Mouse (Mus musculus): ENCODE measurements around the gene Btbd2. TPM values are rescaled to one million over a fixed set of nuclear protein-coding genes. Genes with fewer than 3 reads are reported as not detected.

The Btbd2 gene
- polyA plus RNA-seq, 1 experiment = 22.1 TPM

DNA sequence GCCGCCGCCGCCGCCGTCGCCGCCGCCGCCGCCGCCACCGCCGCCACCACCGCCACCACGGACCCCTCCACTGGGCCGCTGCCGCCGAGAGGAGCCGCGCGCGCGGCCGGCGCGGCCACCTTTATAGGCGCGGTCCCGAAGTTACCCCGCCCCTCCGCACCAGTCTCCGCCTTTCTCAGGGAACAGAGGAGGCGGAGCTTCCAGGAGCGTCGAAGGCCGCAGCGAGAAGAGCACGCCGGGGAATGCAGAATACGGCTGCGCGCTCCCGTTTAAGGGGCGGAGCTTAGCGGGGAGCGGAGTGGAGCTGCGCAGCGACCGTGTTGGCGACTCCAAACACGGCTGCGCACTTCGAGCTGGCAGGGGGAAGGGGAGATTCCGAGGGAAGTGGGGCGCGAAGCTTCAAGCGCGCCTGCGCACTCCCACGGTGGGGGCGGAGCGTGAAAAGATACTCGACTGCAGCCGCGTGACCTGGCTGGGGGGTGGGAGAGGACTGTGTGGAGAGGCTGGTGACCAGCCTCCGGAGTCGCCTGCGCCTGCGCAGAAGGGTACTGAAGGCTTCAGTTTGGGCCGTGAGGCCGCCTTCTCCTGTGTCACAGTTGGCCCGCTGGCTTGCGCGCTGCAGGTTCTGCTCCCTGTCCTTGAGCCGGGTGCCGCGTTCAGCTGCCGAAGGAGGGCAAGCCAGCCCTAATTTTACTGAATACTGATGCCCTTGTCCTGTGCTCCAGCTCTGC lies 19.5 kb upstream of the Btbd2 start:
- H3K27ac ChIP-seq (ENCODE audit: control insufficient read depth, insufficient read depth, low read depth, low read length, poor library complexity) = peak overlapping the region; percentile 94
- peak overlapping the region; percentile 86 for H3K4me3 ChIP-seq (replicated peaks; ENCODE audit: control insufficient read depth, low read depth, low read length)
- TF ChIP-seq POLR2A (IDR thresholded peaks at IDR 0.05; ENCODE audit: borderline replicate concordance, control insufficient read depth, low read depth, low read length) = peak; percentile 100
- TF ChIP-seq CTCF (IDR thresholded peaks at IDR 0.05; ENCODE audit: control insufficient read depth, insufficient read depth, low read length) = no peak
- H3K4me1 ChIP-seq (ENCODE audit: control insufficient read depth, insufficient read depth, low read length) = peaks cover 14% of the 10 kb centered on the region
- 1% methylated on average over 78 of the region's 78 CpGs for WGBS

- peak overlapping the region; percentile 86 for H3K4me3 ChIP-seq (replicated peaks; ENCODE audit: control insufficient read depth, low read depth, low read length)
- peak overlapping the region; percentile 73 for H3K27ac ChIP-seq (ENCODE audit: control insufficient read depth, insufficient read depth, low read depth, low read length, poor library complexity)
- peaks cover 14% of the 10 kb centered on the region for H3K4me1 ChIP-seq (ENCODE audit: control insufficient read depth, insufficient read depth, low read length)
- under 1% methylated on average over 52 of the region's 54 CpGs for WGBS
- no peak for TF ChIP-seq CTCF (IDR thresholded peaks at IDR 0.05; ENCODE audit: control insufficient read depth, insufficient read depth, low read length)
- TF ChIP-seq POLR2A (IDR thresholded peaks at IDR 0.05; ENCODE audit: borderline replicate concordance, control insufficient read depth, low read depth, low read length) = no peak
Observed at GRCm38 (mm10) chr10:80675405-80676197, 18.7 kb upstream of the Btbd2 start.

- Histone ChIP-seq H3K4me3 (replicated peaks; ENCODE audit: control insufficient read depth, low read depth, low read length) (peak overlapping the region; percentile 86), H3K4me1 (ENCODE audit: control insufficient read depth, insufficient read depth, low read length) (peaks cover 12% of the 10 kb centered on the region), H3K27ac (ENCODE audit: control insufficient read depth, insufficient read depth, low read depth, low read length, poor library complexity) (peak overlapping the region; percentile 25)
- WGBS = 2% methylated on average over 6 of the region's 6 CpGs
- TF ChIP-seq CTCF (IDR thresholded peaks at IDR 0.05; ENCODE audit: control insufficient read depth, insufficient read depth, low read length) (no peak), POLR2A (IDR thresholded peaks at IDR 0.05; ENCODE audit: borderline replicate concordance, control insufficient read depth, low read depth, low read length) (no peak)
Observed at GRCm38 (mm10) chr10:80674851-80675404, 18.1 kb upstream of the Btbd2 start.

DNA sequence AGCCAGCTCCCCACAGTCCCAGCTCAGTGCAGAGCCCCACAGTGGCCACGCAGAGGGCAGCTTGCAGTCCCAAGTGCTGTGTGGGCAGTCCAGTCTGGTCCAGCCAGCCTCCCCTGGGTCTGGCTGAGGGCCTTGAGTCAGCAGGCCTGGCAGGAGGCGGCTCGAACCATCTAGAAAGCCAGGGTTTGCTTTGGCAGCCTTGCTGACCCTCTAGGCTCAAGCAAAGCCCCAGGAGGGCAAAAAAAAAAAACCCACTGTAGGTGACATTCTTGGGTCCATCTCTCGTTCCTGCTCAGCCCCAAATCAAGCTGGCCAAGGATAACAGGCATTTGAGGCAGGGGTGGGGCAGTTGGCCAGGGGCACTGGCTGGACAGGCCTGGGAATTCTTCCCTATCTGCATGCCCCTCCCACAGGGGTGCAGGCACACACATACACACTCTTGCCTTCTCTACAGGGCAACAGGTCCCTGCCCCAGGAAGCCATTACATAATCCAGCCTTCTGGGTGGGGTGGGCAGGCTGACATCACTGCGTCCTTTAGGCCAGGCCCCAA lies 17.4 kb upstream of the Btbd2 start:
- Histone ChIP-seq H3K4me3 (replicated peaks; ENCODE audit: control insufficient read depth, low read depth, low read length) (peak overlapping the region; percentile 86), H3K4me1 (ENCODE audit: control insufficient read depth, insufficient read depth, low read length) (peaks cover 5% of the 10 kb centered on the region; the same call in 1 of the 2 replicates), H3K27ac (ENCODE audit: control insufficient read depth, insufficient read depth, low read depth, low read length, poor library complexity) (peak overlapping the region; percentile 40)
- no peak for TF ChIP-seq POLR2A (IDR thresholded peaks at IDR 0.05; ENCODE audit: borderline replicate concordance, control insufficient read depth, low read depth, low read length)
- TF ChIP-seq CTCF (IDR thresholded peaks at IDR 0.05; ENCODE audit: control insufficient read depth, insufficient read depth, low read length) = no peak
- 31% methylated on average over 5 of the region's 5 CpGs for WGBS

- WGBS = 82% methylated on average over 3 of the region's 3 CpGs
- H3K4me3 ChIP-seq (replicated peaks; ENCODE audit: control insufficient read depth, low read depth, low read length) = peak overlapping the region; percentile 8
Observed at GRCm38 (mm10) chr10:80673690-80674089, 16.8 kb upstream of the Btbd2 start.

DNA sequence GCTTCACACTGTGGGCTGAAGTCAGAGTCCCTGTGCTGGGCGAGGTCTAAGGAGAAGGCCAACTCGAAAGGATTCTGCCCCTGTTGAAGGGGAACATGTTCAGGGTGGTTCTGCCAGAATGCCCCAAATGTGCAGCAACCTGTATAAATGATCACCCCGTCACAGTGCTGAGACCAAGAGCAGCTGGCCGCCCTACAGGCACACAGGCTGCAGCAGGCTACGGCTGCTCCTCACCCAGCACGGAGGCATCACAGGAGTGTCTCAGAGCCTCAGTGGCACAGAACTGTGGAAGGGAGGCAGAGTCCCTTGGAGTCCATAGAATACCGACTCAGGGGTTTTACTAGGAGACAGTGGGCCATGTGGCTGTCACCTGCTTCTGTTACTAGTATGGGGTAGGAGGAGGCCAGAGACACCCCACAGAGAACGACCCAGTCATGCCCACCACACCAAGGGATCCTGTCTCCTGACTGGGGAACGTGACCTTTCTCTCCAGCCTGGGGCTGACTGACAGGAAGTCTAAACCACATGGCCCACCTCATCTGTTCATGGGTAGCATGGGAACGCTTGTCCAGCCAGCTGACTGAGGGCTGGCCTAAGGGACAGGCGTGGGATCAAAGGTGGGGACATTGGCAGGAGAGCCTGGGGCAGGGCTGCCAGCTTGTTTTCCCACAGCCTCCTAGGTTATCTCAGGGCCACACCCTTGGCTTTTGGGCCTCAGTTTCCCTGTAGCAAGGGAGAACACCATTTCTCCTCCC lies 15.2 kb upstream of the Btbd2 start:
- 65% methylated on average over 11 of the region's 11 CpGs for WGBS
- no peak overlapping the region for H3K4me3 ChIP-seq (replicated peaks; ENCODE audit: control insufficient read depth, low read depth, low read length)
- TF ChIP-seq POLR2A (IDR thresholded peaks at IDR 0.05; ENCODE audit: borderline replicate concordance, control insufficient read depth, low read depth, low read length) = no peak
- TF ChIP-seq CTCF (IDR thresholded peaks at IDR 0.05; ENCODE audit: control insufficient read depth, insufficient read depth, low read length) = no peak
- peaks cover 3% of the 10 kb centered on the region; the same call in 1 of the 2 replicates for H3K4me1 ChIP-seq (ENCODE audit: control insufficient read depth, insufficient read depth, low read length)
- H3K27ac ChIP-seq (ENCODE audit: control insufficient read depth, insufficient read depth, low read depth, low read length, poor library complexity) = no peak overlapping the region

More at GRCm38 (mm10) chr10:80673690-80674089, 16.8 kb upstream of the Btbd2 start:
- Histone ChIP-seq H3K4me1 (ENCODE audit: control insufficient read depth, insufficient read depth, low read length) (peaks cover 3% of the 10 kb centered on the region; the same call in 1 of the 2 replicates), H3K27ac (ENCODE audit: control insufficient read depth, insufficient read depth, low read depth, low read length, poor library complexity) (peak overlapping the region; percentile 40; the same call in 1 of the 2 replicates)
- TF ChIP-seq POLR2A (IDR thresholded peaks at IDR 0.05; ENCODE audit: borderline replicate concordance, control insufficient read depth, low read depth, low read length) (no peak), CTCF (IDR thresholded peaks at IDR 0.05; ENCODE audit: control insufficient read depth, insufficient read depth, low read length) (no peak)

DNA sequence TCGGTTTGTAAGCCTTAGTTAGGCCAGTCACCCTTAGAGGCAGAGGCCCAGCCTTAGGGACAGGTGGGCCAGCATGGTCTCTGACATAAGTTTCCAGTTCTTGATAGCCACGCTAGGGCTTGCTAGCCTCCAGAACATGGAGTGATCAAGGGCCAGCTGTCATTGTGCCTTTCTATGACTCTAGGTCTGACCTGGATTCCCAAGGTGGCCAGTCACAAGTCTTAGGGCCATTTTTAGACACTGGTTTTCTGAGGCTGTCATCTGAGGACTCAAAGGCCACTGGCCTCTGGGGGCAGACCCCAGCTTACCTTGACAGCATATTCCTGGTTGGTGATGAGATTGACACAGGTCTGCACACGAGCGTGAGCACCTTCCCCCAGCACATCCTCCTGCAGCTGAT lies 14.4 kb upstream of the Btbd2 start:
- TF ChIP-seq CTCF (IDR thresholded peaks at IDR 0.05; ENCODE audit: control insufficient read depth, insufficient read depth, low read length) = no peak
- no peak for TF ChIP-seq POLR2A (IDR thresholded peaks at IDR 0.05; ENCODE audit: borderline replicate concordance, control insufficient read depth, low read depth, low read length)
- no peak overlapping the region for H3K27ac ChIP-seq (ENCODE audit: control insufficient read depth, insufficient read depth, low read depth, low read length, poor library complexity)
- H3K4me3 ChIP-seq (replicated peaks; ENCODE audit: control insufficient read depth, low read depth, low read length) = no peak overlapping the region
- peaks cover 3% of the 10 kb centered on the region; the same call in 1 of the 2 replicates for H3K4me1 ChIP-seq (ENCODE audit: control insufficient read depth, insufficient read depth, low read length)
- WGBS = 88% methylated on average over 4 of the region's 4 CpGs

All from bone marrow, adult 2 months (tissue).